Mouse (Mus musculus): ENCODE measurements around the gene Fam129b. TPM values are rescaled to one million over a fixed set of nuclear protein-coding genes. Genes with fewer than 3 reads are reported as not detected.
A peak's percentile ranks its signal among the peaks of the same experiment; 100 is the strongest.

The Fam129b gene
- total and polyA plus RNA-seq, 3 experiments: 0.26 to 0.55 (median 0.50) TPM

- no peaks in the 10 kb centered on the region for H3K36me3 ChIP-seq (replicated peaks in 1 of 2; ENCODE audit: control insufficient read depth in 1 of 2, insufficient read depth in 1 of 2, low read length in 1 of 2)
- dilution Hi-C loops (cut with MboI; ENCODE audit: extremely low pct_ligation_motif_present, extremely low pct_unique_long_range_greater_than_20kb, low sequenced_read_pairs): no loop called here
- no peak overlapping the region for H3K27ac ChIP-seq (ENCODE audit: insufficient read depth, low read depth)
- in situ Hi-C loops (cut with MboI; ENCODE audit: low pct_ligation_motif_present, low pct_unique_long_range_greater_than_20kb, low sequenced_read_pairs): no loop called here
- no peak overlapping the region for H3K4me3 ChIP-seq (replicated peaks in 1 of 3; ENCODE audit: low read depth in 2 of 3, low read length in 2 of 3, poor library complexity in 1 of 3)
- H3K9me3 ChIP-seq (replicated peaks; ENCODE audit: low read length): no peaks in the 10 kb centered on the region
- H3K4me1 ChIP-seq (ENCODE audit: control insufficient read depth in 1 of 2, insufficient read depth in 2 of 2): peaks cover 13 to 51% of the 10 kb centered on the region in 2 experiments
- no peak overlapping the region for H3K9ac ChIP-seq (ENCODE audit: insufficient read depth, low read depth)
- H3K79me2 ChIP-seq (replicated peaks; ENCODE audit: control insufficient read depth, extremely low read depth, insufficient read depth, poor library complexity, severe bottlenecking): no peaks in the 10 kb centered on the region
- TF ChIP-seq POLR2AphosphoS2 (IDR thresholded peaks at IDR 0.05; ENCODE audit: low read depth, low read length) (no peak), BHLHE40 (IDR thresholded peaks at IDR 0.05; ENCODE audit: low read depth, low read length) (no peak), UBTF (IDR thresholded peaks at IDR 0.05; ENCODE audit: low read depth, low read length) (no peak), ZNF384 (IDR thresholded peaks at IDR 0.05; ENCODE audit: low read depth, low read length) (no peak), MYC (IDR thresholded peaks at IDR 0.05; ENCODE audit: low read depth, low read length) (no peak), MAFK (IDR thresholded peaks at IDR 0.05; ENCODE audit: insufficient replicate concordance, low read length) (no peak), IRF4 (IDR thresholded peaks at IDR 0.05; ENCODE audit: low read depth, low read length) (no peak), EP300 (IDR thresholded peaks at IDR 0.05; ENCODE audit: low read length) (no peak), TCF12 (IDR thresholded peaks at IDR 0.05; ENCODE audit: low read depth, low read length) (no peak), USF2 (conservative IDR thresholded peaks at IDR 0.05; ENCODE audit: low read depth, low read length) (no peak), MAX (IDR thresholded peaks at IDR 0.05; ENCODE audit: low read length) (no peak), KAT2A (IDR thresholded peaks at IDR 0.05; ENCODE audit: insufficient replicate concordance, low read length) (no peak), CTCF (conservative IDR thresholded peaks at IDR 0.05 in 1 of 2, IDR thresholded peaks at IDR 0.05 in 1 of 2; ENCODE audit: low read depth in 2 of 2, low read length in 2 of 2) (no peak), USF1 (IDR thresholded peaks at IDR 0.05; ENCODE audit: low read depth, low read length) (no peak), ZKSCAN1 (IDR thresholded peaks at IDR 0.05; ENCODE audit: borderline replicate concordance, low read depth, low read length) (no peak), MEF2A (IDR thresholded peaks at IDR 0.05; ENCODE audit: borderline replicate concordance, low read depth, low read length) (no peak), ZMIZ1 (IDR thresholded peaks at IDR 0.05; ENCODE audit: low read depth, low read length) (no peak), SMC3 (IDR thresholded peaks at IDR 0.05; ENCODE audit: low read depth, low read length) (no peak)
- DNase-seq (ENCODE audit: extremely low read depth): no peak
- no peak overlapping the region for H3K4me2 ChIP-seq (ENCODE audit: insufficient read depth, low read depth, poor library complexity, severe bottlenecking)
- H3K27me3 ChIP-seq (replicated peaks): no peaks in the 10 kb centered on the region
Measured at GRCm38 (mm10) chr2:32892490-32892889, 16.6 kb downstream of the Fam129b start.

GRCm38 (mm10) chr2:32894097-32894496 lies 18.2 kb downstream of the Fam129b start:
- H3K4me3 ChIP-seq (replicated peaks in 1 of 3; ENCODE audit: low read depth in 2 of 3, low read length in 2 of 3, poor library complexity in 1 of 3): no peak overlapping the region
- peak; percentile 41 for TF ChIP-seq ETS1 (conservative IDR thresholded peaks at IDR 0.05; ENCODE audit: low read depth, low read length)
- TF ChIP-seq EP300 (IDR thresholded peaks at IDR 0.05; ENCODE audit: low read length): peak; percentile 21; the same call in 1 of the 2 replicates
- TF ChIP-seq MXI1 (IDR thresholded peaks at IDR 0.05; ENCODE audit: low read depth, low read length): no peak
- in situ Hi-C loops (cut with MboI; ENCODE audit: low pct_ligation_motif_present, low pct_unique_long_range_greater_than_20kb, low sequenced_read_pairs): no loop called here
- peak; percentile 52 for DNase-seq (ENCODE audit: extremely low read depth)
- peaks cover 22 to 51% of the 10 kb centered on the region in 2 experiments for H3K4me1 ChIP-seq (ENCODE audit: control insufficient read depth in 1 of 2, insufficient read depth in 2 of 2)
- H3K9ac ChIP-seq (ENCODE audit: insufficient read depth, low read depth): no peak overlapping the region
- H3K9me3 ChIP-seq (replicated peaks; ENCODE audit: low read length): no peaks in the 10 kb centered on the region
- no peaks in the 10 kb centered on the region for H3K79me2 ChIP-seq (replicated peaks; ENCODE audit: control insufficient read depth, extremely low read depth, insufficient read depth, poor library complexity, severe bottlenecking)
- no peak overlapping the region for H3K27ac ChIP-seq (ENCODE audit: insufficient read depth, low read depth)
- dilution Hi-C loops (cut with MboI; ENCODE audit: extremely low pct_ligation_motif_present, extremely low pct_unique_long_range_greater_than_20kb, low sequenced_read_pairs): no loop called here
- H3K27me3 ChIP-seq (replicated peaks): no peaks in the 10 kb centered on the region
- no peak overlapping the region for H3K4me2 ChIP-seq (ENCODE audit: insufficient read depth, low read depth, poor library complexity, severe bottlenecking)
- no peaks in the 10 kb centered on the region for H3K36me3 ChIP-seq (replicated peaks in 1 of 2; ENCODE audit: control insufficient read depth in 1 of 2, insufficient read depth in 1 of 2, low read length in 1 of 2)
